Mouse (Mus musculus) embryonic facial prominence, embryonic 14.5 days (tissue): ENCODE data around the gene Cntfr. TPM values are rescaled to one million over a fixed set of nuclear protein-coding genes. Genes with fewer than 3 reads are reported as not detected.
A peak's percentile ranks its signal among the peaks of the same experiment; 100 is the strongest.
"Not testable (repeated sequence)": the region's sequence is repeated elsewhere in the genome, so short reads cannot be mapped to it uniquely, and the experiment has no call there.

Source experiments
- ATAC-seq: fragments of 200-750 bp; cut with Nextera tagmentation; 2 replicates; pipeline ENCODE4 v1.8.0; 2017; ENCODE audit warnings: low read depth, moderate number of reproducible peaks, moderate TSS enrichment
- DNase-seq: peaks from one replicate; pipeline ENCODE4 v3.0.0-alpha.2; 2015; ENCODE audit warnings: low spot score
- H3K27ac ChIP-seq: fragments of 300-500 bp; sonication (generic); replicated peaks from 2 replicates; pipeline ENCODE4 v1.5.1; 2014; ENCODE audit warnings: low read depth, mild to moderate bottlenecking, low read length, moderate library complexity
- H3K27me3 ChIP-seq: fragments of 300-500 bp; sonication (generic); replicated peaks from 2 replicates; pipeline ENCODE4 v1.6.1; 2014; ENCODE audit warnings: low read length; ENCODE audit not compliant: control insufficient read depth, insufficient read depth
- H3K36me3 ChIP-seq: fragments of 300-500 bp; sonication (generic); 2 replicates; pipeline ENCODE4 v1.6.1; 2014; ENCODE audit warnings: low read length, mixed read lengths; ENCODE audit not compliant: control insufficient read depth, insufficient read depth
- H3K4me1 ChIP-seq: fragments of 300-500 bp; sonication (generic); 2 replicates; pipeline ENCODE4 v1.6.1; 2014; ENCODE audit warnings: antibody characterized with exemption, low read length; ENCODE audit not compliant: control insufficient read depth, insufficient read depth
- H3K4me2 ChIP-seq: fragments of 300-500 bp; sonication (generic); 2 replicates; pipeline ENCODE4 v1.6.1; 2014; ENCODE audit warnings: low read depth, mild to moderate bottlenecking, low read length, moderate library complexity, mixed read lengths
- H3K4me3 ChIP-seq: fragments of 300-500 bp; sonication (generic); 2 replicates; pipeline ENCODE4 v1.5.1; 2014; ENCODE audit warnings: low read depth, mild to moderate bottlenecking, low read length
- H3K9ac ChIP-seq: fragments of 300-500 bp; sonication (generic); 2 replicates; pipeline ENCODE4 v1.6.1; 2014; ENCODE audit warnings: low read depth, mild to moderate bottlenecking, low read length, moderate library complexity, mixed read lengths
- H3K9me3 ChIP-seq: fragments of 300-500 bp; sonication (generic); 2 replicates; pipeline ENCODE4 v1.6.1; 2016; ENCODE audit warnings: low read length; ENCODE audit not compliant: control insufficient read depth
- WGBS: fragments of 180-500 bp; shearing (Covaris S2); extraction: QIAGEN DNeasy Blood & Tissue Kit; methylation state at CpG from one replicate; pipeline ENCODE4 v1.1.7; 2014; 5-methylcytosine and 5-hydroxymethylcytosine counted together
- polyA plus RNA-seq: library from polyadenylated mRNA; unstranded; fragments of >200 nt; fragmentation: Nextera tagmentation; extraction: Ambion mirVana; gene quantifications from 2 replicates; pipeline ENCODE4 v1.2.1, GENCODE M21; 2014

The Cntfr gene
- polyA plus RNA-seq: 12.8 and 13.0 TPM in 2 replicates

DNA sequence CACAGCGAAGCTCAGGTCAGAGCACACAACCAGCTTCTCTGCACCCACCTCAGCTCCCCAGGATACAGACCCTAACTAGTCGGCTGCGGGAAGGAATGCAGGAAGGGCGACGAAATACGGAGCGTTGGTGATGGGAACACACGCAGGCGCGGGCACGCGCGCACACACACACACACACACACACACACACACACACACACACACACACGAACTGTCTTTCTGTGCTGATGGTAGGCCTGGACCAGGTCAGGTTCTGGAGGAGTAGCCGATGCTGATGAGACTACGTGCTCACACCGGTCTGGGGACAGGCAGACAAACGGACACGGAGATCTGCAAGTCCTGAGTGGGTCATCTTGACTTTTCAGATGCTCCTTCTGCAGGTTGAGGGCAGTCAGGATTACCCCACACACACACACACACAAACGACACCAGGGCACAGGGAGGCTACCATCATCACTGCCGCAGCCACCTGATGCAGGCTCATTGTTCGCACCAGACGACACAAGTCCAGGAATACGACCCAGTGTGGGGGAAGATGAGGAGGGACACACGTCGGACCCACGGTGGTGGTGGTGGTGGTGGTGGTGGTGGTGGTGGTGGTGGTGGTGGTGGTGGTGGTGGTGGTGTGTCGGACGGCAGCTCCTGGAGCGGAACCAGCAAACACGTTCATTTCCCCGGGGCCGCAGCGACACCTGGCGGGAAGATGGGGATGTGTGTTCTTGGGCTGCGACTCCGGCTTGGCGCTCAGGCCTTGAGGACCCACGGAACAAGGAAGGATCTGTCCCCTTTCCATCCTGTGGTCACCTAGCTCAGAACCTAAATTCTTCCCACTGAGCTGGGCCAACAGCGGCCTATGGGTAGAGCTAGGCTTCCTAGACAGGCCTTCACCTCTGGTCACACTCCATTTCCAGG is at the start of gene Cntfr:
Gene Cntfr, minus strand, starts transcription at position 160 of the 912 bp plus-strand sequence.
- H3K27ac ChIP-seq, H3K9me3 ChIP-seq, H3K4me1 ChIP-seq, H3K4me3 ChIP-seq, DNase-seq, H3K27me3 ChIP-seq, ATAC-seq, H3K36me3 ChIP-seq, H3K4me2 ChIP-seq, H3K9ac ChIP-seq: not testable (repeated sequence)
- 3% methylated on average over 24 of the region's 40 CpGs for WGBS

DNA sequence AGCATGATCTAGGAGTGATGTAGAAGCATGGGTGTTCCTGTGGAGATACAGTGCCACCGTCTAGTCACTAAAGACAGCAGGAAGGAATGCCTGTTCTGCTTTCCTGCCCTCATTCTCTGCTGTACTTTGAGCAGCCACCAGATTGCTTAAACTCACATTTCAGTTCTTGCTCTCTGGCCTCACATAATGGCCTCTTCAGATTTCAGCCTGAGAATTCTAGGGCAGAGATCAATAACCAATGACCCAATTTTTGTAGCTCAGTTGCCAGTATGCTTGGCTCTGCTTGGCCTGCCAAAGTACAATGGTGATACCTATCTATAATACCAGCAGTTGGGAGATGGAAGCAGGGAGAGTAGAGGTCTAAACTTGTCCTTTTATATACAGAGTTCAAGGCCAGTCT is 48.1 kb upstream of the Cntfr start:
- no peak overlapping the region for H3K9ac ChIP-seq
- 0 out of 2 replicates have a peak, but pooled peaks cover 3% of the 10 kb centered on the region for H3K4me1 ChIP-seq
- no peak overlapping the region for H3K27ac ChIP-seq
- no peaks in the 10 kb centered on the region for H3K36me3 ChIP-seq
- DNase-seq (no peak), ATAC-seq (no peak)
- peaks cover 14% of the 10 kb centered on the region; the same call in 1 of the 2 replicates for H3K9me3 ChIP-seq
- WGBS: 67% methylated on average over 1 of the region's 1 CpGs
- H3K4me2 ChIP-seq: no peak overlapping the region
- no peak overlapping the region for H3K4me3 ChIP-seq
- no peaks in the 10 kb centered on the region for H3K27me3 ChIP-seq

DNA sequence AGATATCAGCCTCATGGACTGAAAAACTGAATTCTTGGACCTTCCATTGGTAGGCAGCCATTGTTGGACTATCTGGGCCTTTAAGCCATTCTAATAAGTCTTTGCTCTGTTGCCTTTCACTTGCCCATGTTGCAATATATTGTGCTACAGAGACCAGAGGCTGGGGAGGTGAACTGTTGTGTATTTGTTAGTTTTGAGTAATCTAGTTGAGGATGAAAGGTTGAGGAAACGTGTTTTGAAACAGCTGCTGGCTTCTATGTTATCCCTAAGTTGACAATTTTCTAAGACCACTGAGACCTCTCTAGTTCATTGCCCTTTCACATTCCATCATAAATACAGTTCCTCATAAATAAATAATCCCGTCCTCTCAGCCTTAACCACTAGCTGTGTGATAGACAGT is 47.2 kb upstream of the Cntfr start:
- H3K4me3 ChIP-seq: no peak overlapping the region
- no peak overlapping the region for H3K27ac ChIP-seq
- H3K27me3 ChIP-seq: no peaks in the 10 kb centered on the region
- H3K36me3 ChIP-seq: 0 out of 2 replicates have a peak, but pooled peaks cover 3% of the 10 kb centered on the region
- no peak overlapping the region for H3K9ac ChIP-seq
- DNase-seq: no peak
- 80% methylated on average over 2 of the region's 2 CpGs for WGBS
- peaks cover 9% of the 10 kb centered on the region; the same call in 1 of the 2 replicates for H3K4me1 ChIP-seq
- ATAC-seq: no peak
- H3K4me2 ChIP-seq: no peak overlapping the region
- peaks cover 14% of the 10 kb centered on the region; the same call in 1 of the 2 replicates for H3K9me3 ChIP-seq

DNA sequence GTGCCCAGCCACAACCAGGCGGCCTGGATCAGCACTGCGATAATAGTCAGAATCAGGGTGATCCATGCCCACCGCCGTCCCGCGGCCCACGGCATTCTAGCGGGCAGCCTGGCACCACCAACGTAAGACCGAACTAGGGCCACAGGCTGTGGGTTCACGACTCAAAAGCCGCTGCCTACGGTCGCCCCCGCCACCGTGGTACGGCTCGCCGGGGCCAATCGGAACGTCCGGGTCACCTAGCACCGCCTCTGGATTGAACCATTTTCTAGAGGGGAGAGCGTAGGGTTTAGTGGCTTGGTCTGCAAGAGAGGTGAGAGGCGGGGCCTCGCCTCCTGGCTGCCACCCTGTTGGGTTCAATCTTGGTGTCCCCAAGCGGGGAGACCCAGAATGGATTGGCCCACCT is 44.3 kb upstream of the Cntfr start:
- peak; percentile 98 for ATAC-seq
- H3K4me3 ChIP-seq: peak overlapping the region; percentile 80
- H3K9ac ChIP-seq: peak overlapping the region; percentile 78
- peak overlapping the region; percentile 92 for H3K4me2 ChIP-seq
- H3K9me3 ChIP-seq: 0 out of 2 replicates have a peak, but pooled peaks cover 6% of the 10 kb centered on the region
- no peaks in the 10 kb centered on the region for H3K27me3 ChIP-seq
- peaks cover 9% of the 10 kb centered on the region; the same call in 1 of the 2 replicates for H3K4me1 ChIP-seq
- H3K27ac ChIP-seq: peak overlapping the region; percentile 84
- H3K36me3 ChIP-seq: peaks cover 9% of the 10 kb centered on the region; the same call in 1 of the 2 replicates
- peak; percentile 97 for DNase-seq
- WGBS: under 1% methylated on average over 26 of the region's 27 CpGs

DNA sequence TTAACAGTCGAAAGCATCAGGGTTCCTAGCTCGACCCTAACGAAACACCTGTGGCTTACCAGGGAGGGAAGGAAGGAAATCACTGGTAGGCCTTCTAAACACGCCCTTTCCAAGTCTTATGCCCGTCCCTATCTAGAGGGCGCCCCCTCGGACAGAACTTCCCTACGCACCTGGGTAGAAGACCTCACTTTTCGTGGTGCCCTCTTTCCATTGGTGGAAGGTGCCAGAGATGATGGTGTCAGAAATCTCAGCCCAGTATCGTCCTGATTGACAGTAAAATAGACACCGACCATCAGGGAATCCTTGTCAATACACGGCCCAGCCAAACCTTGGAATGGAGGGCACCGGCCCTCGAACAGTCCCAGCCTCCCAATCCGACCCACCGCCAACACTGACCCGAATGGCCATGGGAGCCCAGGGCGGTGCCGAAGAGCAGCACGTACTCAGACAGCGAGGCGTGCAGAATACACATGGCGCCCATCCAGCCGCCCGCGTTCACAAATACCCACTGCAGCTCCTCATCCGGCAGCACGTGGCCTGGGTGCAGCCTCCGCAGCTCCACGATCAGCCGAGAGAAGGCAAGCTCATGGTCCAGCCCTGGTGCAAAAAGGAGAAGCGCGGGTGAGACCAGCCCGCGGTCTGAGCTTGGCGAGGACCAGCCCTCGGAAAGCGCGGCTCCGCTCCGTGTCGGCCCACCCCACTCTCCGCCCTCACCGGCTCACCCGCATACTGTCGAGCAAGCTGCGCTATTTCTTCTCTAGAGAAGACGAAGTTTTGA is 43.7 kb upstream of the Cntfr start:
- Histone ChIP-seq H3K9ac (peak overlapping the region; percentile 78), H3K9me3 (0 out of 2 replicates have a peak, but pooled peaks cover 1% of the 10 kb centered on the region), H3K4me1 (peaks cover 9% of the 10 kb centered on the region; the same call in 1 of the 2 replicates), H3K4me3 (peak overlapping the region; percentile 80), H3K36me3 (peaks cover 9% of the 10 kb centered on the region; the same call in 1 of the 2 replicates), H3K27me3 (no peaks in the 10 kb centered on the region), H3K4me2 (peak overlapping the region; percentile 92), H3K27ac (peak overlapping the region; percentile 84)
- DNase-seq: peak; percentile 50
- WGBS: 1% methylated on average over 38 of the region's 48 CpGs
- peak; percentile 81 for ATAC-seq

DNA sequence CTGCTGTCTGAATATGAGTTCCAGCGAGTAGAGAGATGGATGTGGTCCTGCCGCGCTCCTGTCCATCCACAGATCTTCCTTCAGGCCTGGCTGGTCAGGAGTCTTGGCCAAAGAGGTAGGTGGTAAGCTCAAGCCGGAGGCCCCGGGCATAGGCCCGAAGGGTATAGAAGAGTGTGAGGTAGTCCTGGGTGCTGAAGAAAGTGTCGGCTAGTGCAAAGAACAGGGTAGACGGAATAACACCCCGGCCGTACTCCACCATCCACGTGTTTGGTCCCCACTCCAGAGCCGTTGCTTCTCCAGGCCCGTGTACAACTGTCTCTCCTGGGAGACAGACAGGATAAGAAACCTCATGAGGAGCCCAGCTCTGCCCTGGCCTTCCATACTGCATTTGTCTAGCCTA is 42.4 kb upstream of the Cntfr start:
- H3K36me3 ChIP-seq: peaks cover 9% of the 10 kb centered on the region; the same call in 1 of the 2 replicates
- peak overlapping the region; percentile 80; the same call in 1 of the 2 replicates for H3K4me3 ChIP-seq
- WGBS: 94% methylated on average over 13 of the region's 13 CpGs
- no peaks in the 10 kb centered on the region for H3K27me3 ChIP-seq
- ATAC-seq (no peak), DNase-seq (no peak)
- no peak overlapping the region for H3K9ac ChIP-seq
- H3K4me2 ChIP-seq: peak overlapping the region; percentile 92; the same call in 1 of the 2 replicates
- no peak overlapping the region for H3K27ac ChIP-seq
- 0 out of 2 replicates have a peak, but pooled peaks cover 5% of the 10 kb centered on the region for H3K9me3 ChIP-seq
- peaks cover 9% of the 10 kb centered on the region; the same call in 1 of the 2 replicates for H3K4me1 ChIP-seq

DNA sequence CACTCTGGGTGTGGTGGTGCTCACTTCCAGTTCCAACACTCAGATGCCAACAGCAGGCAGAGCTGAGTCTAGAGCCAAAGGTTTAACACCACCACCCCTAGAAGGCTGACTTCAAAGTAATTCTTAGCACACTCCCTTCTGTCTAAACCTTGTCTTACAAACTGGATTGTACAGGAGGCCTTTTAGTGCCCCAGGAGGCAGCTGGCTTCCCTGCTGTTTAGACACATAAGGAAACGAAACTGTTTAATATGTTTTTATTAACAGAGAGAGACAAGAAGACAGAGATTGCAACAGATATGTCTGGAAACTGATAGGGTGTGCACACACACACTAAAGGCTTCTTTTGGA is 41.3 kb upstream of the Cntfr start:
- 67% methylated on average over 1 of the region's 1 CpGs for WGBS
- H3K27ac ChIP-seq: no peak overlapping the region
- peaks cover 6% of the 10 kb centered on the region for H3K27me3 ChIP-seq
- H3K4me1 ChIP-seq: peaks cover 9% of the 10 kb centered on the region; the same call in 1 of the 2 replicates
- DNase-seq: no peak
- no peak overlapping the region for H3K4me3 ChIP-seq
- no peak for ATAC-seq
- no peak overlapping the region for H3K9ac ChIP-seq
- H3K36me3 ChIP-seq: peaks cover 9% of the 10 kb centered on the region; the same call in 1 of the 2 replicates
- H3K9me3 ChIP-seq: 0 out of 2 replicates have a peak, but pooled peaks cover 5% of the 10 kb centered on the region
- H3K4me2 ChIP-seq: no peak overlapping the region
